Mouse (Mus musculus): ENCODE data around the gene Rps18.
"Not testable (repeated sequence)": the region's sequence is repeated elsewhere in the genome, so short reads cannot be mapped to it uniquely, and the experiment has no call there.

The Rps18 gene

DNA sequence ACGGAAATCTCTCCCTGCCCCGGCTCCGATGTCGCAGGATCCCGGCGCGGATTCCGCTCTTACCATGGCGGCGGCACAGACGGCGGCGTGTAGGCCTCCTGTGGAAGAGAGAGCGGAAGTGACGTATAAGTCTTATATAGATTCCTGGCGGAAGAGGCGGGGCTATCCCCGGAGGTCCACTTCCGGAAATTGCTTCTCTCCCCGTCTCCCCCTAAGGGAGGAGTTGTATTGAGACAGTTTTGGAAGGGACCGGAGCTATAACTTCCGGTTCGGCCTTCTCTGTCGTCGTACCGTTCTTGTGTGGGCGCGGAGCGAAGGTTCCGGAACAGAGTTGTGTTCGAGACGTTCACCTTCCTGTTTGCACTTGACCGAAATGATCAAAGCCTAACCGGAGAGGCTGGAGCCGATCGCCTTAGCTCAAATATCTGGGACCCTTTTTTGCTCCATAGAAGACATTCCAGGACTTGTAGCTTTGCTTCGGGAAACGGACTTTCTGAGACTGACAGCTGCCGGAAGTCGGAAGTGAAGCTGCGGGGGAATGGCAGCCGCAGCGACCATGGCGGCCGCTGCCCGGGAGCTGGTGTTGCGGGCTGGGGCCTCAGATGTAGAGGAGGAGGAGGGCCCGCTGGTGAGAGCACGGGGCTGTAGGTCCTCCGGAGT is at the start of gene Rps18, which contains the start of gene Vps52:
Rps18 (minus strand) TSS at position 447 of the 660 bp plus-strand sequence.
Vps52 (plus strand) TSS at position 258 of the 660 bp plus-strand sequence.
- in situ Hi-C loops (cut with MboI, MseI): no loop called here

GRCm38 (mm10) chr17:34003426-34003825 is 47.6 kb upstream of the Rps18 start:
- in situ Hi-C loops (cut with MboI, MseI): no loop called here

GRCm38 (mm10) chr17:34000796-34001195 is 45.0 kb upstream of the Rps18 start:
- in situ Hi-C loops (cut with MboI, MseI): not testable (repeated sequence)

- in situ Hi-C loops (cut with MboI, MseI): no loop called here
Measured at GRCm38 (mm10) chr17:34000150-34000537, 44.3 kb upstream of the Rps18 start, which contains the start of gene H2-K1. H2-K1 (minus strand) TSS chr17:34000347.

DNA sequence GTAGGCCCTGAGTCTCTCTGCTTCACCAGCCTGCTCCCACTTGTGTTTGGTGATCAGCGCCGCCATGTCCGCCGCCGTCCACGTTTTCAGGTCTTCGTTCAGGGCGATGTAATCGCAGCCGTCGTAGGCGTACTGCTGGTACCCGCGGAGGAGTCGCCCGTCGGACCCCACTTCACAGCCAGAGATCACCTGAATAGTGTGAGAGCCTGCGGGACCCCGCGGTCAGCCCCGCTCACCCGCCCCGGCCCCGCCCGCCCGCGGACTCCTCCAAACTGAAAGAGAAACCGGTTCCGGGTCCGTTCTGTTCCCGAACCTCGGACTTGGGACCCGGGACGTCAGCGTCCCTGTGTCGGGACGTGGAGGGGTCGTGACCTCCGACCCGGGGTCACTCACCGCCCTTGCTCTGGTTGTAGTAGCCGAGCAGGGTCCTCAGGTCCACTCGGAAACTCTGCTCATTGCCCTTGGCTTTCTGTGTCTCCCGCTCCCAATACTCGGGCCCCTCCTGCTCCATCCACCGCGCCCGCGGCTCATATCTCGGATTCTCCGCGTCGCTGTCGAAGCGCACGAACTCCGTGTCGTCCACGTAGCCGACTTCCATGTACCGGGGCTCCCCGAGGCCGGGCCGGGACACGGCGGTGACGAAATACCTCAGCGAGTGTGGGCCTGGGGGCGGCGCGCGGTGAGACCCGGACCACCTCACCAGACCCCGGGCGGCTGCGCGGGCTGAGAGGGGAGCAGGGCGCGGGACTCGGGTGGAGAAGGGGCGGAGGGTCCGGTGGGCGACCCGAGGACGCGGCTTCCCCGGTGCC is 43.7 kb upstream of the Rps18 start:
- in situ Hi-C loops (cut with MboI, MseI): loop anchor here in 1 of 2 experiments (5.0 to 25.0 kb wide), 2 partner anchors 1388 to 1473 kb away; partner anchors contain the start of genes H2-Q10 and H2-Q4

DNA sequence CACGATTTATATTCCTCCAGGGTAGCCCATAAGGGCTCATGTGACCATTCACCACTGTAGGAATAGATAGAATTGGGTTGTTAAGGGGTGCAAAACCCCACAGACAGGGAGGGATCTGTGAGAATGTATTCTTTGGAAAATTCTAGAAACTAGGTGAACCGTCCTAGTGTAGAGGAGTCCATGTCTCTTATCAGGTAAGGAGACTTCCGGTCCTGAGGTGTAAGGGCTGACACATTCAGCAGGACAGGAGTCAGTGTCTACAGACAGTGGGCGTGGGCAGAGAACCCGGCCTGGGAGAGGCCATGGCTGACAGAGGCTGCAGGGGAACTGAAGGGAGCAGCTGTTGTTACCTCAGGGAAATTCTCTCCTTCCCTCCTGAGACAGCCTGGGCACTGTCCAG is 42.9 kb upstream of the Rps18 start:
- in situ Hi-C loops (cut with MboI, MseI): loop anchor here in 1 of 2 experiments (5.0 to 25.0 kb wide), 2 partner anchors 1389 to 1474 kb away; partner anchors contain the start of genes H2-Q10 and H2-Q4

GRCm38 (mm10) chr17:33997025-33997424 is 41.2 kb upstream of the Rps18 start:
- in situ Hi-C loops (cut with MboI, MseI): loop anchor here in 1 of 2 experiments (5.0 to 25.0 kb wide), 2 partner anchors 1390 to 1475 kb away; partner anchors contain the start of genes H2-Q10 and H2-Q4

DNA sequence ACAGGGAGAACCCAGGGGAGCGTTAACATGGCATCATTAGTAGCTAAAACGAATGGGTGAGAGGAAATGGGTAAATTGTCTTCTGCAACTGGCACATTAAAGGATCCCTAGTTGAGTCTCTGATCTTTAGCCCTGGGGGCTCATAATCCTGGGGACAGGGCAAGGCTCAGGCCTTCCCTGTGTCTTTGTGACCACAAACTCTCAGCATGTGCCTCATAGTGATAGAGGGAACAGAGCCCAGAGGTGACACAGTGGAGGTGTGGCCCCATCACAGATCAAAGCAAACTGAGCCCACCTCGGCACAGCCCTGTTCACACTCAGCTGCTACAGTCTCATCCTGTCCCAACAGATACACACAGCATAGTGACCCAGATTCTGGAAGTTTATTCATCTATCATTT is 39.9 kb upstream of the Rps18 start:
- in situ Hi-C loops (cut with MboI, MseI): loop anchor here in 1 of 2 experiments (5.0 to 25.0 kb wide), 2 partner anchors 1392 to 1477 kb away; partner anchors contain the start of genes H2-Q10 and H2-Q4

DNA sequence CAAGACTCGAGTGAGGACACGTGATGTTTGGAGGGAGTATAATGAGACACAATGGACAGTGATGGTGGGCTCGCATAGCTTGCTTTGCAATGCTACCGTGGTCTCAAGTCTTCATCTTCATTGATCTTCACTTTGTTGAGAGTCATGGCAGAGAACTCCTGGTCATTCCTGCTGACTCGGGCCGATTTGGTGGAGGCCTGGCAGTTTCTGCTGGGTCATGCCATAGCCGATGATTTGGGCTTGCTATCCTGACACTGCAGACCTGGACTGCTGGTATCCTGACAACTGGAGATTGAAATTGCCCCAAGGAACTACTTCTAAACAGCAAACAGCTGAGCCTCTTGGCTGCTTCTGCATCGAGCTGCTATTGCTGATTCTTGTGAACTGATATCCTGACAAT is 39.2 kb upstream of the Rps18 start:
- in situ Hi-C loops (cut with MboI, MseI): loop anchor here in 1 of 2 experiments (5.0 to 25.0 kb wide), 2 partner anchors 1392 to 1477 kb away; partner anchors contain the start of genes H2-Q10 and H2-Q4

DNA sequence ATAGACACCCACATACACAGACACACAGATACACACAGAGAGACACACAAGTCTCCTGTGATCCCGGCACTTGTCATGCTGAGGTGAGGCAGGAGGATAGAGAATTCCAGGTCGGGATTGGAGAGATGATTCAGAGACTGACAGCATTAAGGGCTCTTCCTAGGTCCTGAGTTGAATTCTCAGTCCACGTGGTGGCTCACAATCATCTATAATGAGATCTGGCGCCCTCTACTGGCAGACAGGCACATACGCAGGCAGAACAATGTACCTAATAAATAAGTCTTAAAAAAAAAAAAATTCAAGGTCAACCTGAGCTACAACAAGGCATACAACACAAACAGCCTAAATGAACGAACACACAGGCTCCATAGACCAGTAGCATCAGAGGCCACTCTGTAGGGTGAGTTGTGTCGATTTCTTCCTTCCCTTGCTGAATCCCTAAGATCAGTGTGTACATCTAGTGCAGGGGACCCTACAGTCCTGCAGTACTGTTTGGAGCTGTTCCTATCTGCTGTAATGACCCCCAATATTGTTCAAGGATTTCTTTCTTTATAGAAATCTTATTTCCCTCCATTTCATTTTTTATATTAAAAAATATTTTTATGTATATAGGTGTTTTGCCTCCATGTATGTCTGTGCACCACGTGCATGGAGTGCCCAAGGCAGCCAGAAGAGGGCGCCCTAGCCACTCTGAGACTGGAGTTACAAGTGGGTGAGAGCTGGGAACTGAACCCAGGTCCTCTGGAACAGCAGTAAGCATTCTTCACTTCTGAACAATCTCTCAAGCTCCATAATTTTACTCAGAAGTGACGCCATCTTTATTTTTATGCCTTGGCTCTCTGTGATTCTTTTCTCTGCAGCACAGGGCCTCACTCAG is 36.2 kb upstream of the Rps18 start:
- in situ Hi-C loops (cut with MboI, MseI): loop anchor here in 1 of 2 experiments (25.0 kb wide), 1 partner anchor 1395 kb away; the partner anchor contains the start of gene H2-Q4

DNA sequence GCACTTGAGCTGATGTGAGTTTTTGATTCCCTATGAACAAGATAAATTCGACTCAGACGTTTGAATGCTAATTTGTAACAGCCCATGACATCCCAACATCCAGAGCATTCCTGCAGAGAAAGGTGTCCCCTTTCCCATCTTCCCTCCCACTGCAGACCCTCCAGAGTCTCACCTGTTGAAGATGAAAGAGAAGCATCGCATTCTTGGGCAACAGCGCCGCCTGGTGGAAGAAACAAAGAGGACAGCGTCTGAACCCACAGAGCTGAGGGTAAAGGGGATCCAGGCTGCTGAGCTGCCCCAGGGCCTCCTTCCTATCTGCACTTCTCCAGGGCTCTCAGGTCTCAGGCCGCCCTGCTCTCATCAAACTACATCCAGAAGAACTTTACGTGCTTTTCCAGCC is 26.3 kb upstream of the Rps18 start:
- in situ Hi-C loops (cut with MboI, MseI): loop anchor here (10.0 to 25.0 kb wide), 2 partner anchors 1405 to 1473 kb away; partner anchors contain the start of gene H2-Q4 (in 1 of the 2)

- in situ Hi-C loops (cut with MboI, MseI): loop anchor here (10.0 to 25.0 kb wide), 2 partner anchors 1406 to 1473 kb away; partner anchors contain the start of gene H2-Q4 (in 1 of the 2)
Measured at GRCm38 (mm10) chr17:33981192-33981909, 25.6 kb upstream of the Rps18 start.

- in situ Hi-C loops (cut with MboI, MseI): loop anchor here (10.0 to 25.0 kb wide), 2 partner anchors 1407 to 1474 kb away; partner anchors contain the start of gene H2-Q4 (in 1 of the 2)
Measured at GRCm38 (mm10) chr17:33980181-33981035, 24.6 kb upstream of the Rps18 start.

GRCm38 (mm10) chr17:33979512-33980050 is 23.8 kb upstream of the Rps18 start:
- in situ Hi-C loops (cut with MboI, MseI): loop anchor here (10.0 to 25.0 kb wide), 2 partner anchors 1408 to 1475 kb away; partner anchors contain the start of gene H2-Q4 (in 1 of the 2)

DNA sequence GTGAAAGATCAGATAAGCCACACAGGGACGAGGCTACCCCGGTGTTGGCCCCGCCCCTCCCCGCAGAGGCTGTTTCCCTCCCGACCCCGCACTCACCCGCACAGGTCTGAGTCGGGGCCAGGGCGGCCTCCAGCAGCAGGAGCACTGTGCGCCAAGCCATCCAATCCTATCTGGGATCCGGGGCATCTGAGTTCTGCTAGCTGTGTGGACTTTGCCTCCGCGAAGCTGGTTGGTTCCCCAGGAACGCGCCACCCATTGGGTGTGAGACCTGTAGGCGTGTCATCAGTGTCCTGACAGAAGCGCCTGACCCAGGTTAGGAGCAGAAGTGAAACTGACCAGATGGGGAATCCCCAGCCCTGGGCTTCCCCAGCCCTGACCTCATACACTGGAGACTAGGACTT is 22.8 kb upstream of the Rps18 start:
- in situ Hi-C loops (cut with MboI, MseI): loop anchor here in 1 of 2 experiments (25.0 kb wide), 1 partner anchor 1409 kb away; the partner anchor contains the start of gene H2-Q4

- in situ Hi-C loops (cut with MboI, MseI): loop anchor here in 1 of 2 experiments (25.0 kb wide), 1 partner anchor 1409 kb away; the partner anchor contains the start of gene H2-Q4
Measured at GRCm38 (mm10) chr17:33977861-33978557, 22.2 kb upstream of the Rps18 start.

- in situ Hi-C loops (cut with MboI, MseI): no loop called here
Measured at GRCm38 (mm10) chr17:33973572-33973971, 17.8 kb upstream of the Rps18 start.

DNA sequence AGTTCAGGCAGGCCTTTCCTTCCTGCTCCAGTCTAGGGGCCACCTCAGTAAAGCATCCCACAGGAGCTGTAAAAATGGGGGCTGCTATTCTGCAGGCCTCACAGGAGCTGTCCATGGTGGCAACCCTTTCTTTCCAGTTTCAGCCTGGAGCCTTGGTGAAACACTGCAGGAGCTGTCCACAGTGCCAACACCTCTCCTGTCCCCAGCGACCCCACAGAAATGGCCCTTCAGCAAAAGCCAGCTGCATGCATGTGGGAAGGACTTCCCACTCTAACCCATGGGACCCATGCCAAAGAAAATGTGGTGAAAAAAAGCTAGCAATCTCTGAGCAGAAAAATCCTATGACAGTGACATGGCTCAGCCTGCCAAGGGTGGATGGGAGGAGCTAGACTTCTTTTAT is 16.9 kb upstream of the Rps18 start:
- in situ Hi-C loops (cut with MboI, MseI): no loop called here

Measured in T-helper 17 cell (primary cell).